Mouse (Mus musculus): ENCODE data around the gene Gys1. TPM values are rescaled to one million over a fixed set of nuclear protein-coding genes. Genes with fewer than 3 reads are reported as not detected.

Gene Gys1
- polyA plus RNA-seq, 1 experiment from 2014 or later: 46.7 TPM

DNA sequence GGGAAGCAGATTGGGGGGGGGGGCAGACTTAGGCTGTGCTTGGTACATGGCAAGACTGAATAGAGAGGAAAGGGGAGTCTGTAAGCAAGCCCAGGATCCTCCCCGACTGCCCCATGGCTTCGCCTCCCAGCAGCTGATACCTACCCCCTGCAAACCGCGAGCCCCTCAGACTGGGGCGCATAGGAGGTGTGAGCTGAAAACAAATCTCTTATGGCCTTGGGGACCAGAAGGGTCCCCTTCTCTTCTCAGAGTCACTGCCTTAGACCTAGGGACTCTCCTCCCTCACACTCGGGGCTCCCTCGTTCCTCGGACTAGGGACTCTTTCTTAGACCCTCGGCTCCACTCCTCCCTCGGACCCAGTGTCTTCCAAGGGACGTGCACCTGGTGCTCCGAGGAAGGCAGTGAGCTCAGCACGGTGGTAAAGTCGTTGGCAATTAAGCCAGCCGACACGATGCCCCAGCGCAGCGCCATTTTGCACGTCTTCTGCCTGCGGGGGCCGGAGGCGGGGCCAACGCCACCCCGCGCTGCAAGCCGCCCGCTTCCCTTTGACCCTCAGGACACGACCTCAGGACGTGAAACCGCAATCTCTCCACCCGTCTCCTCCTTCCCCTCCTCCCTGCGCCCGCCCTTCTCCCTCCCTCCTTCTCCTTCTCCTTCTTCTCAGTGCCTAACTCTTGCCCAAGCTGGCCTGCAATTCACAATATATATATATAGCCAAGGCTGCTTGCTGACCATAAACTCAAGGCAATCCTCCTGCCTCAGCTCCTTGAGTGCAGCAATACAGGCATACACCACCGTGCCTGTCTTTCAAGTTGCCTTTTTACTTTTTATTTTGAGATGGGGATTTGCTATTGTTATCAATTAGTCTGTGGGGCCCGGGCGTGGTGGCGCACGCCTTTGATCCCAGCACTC, 53.9 kb downstream of the Gys1 start, which contains the start of gene Dhdh:
Gene Dhdh (minus strand): TSS at position 513 of the 912 bp plus-strand sequence.
- no peaks in the 10 kb centered on the region for H3K27me3 ChIP-seq
- H3K27ac ChIP-seq: peak within 1 kb of the TSS; percentile 57; the same call in 1 of the 2 replicates
- H3K4me2 ChIP-seq: peak within 1 kb of the TSS; percentile 82
- H3K4me3 ChIP-seq: peak within 1 kb of the TSS; percentile 50
- ATAC-seq (ENCODE audit: borderline replicate concordance, extremely low read depth, low FRiP score, low TSS enrichment): peak; percentile 51; the same call in 1 of the 2 replicates
- H3K4me1 ChIP-seq: peaks cover 14% of the 10 kb centered on the region; the same call in 1 of the 2 replicates
- no peaks in the 10 kb centered on the region for H3K9me3 ChIP-seq
- 10% methylated on average over 38 of the region's 38 CpGs for WGBS
- H3K9ac ChIP-seq: peak within 1 kb of the TSS; percentile 52
- H3K36me3 ChIP-seq: peaks cover 11% of the 10 kb centered on the region

DNA sequence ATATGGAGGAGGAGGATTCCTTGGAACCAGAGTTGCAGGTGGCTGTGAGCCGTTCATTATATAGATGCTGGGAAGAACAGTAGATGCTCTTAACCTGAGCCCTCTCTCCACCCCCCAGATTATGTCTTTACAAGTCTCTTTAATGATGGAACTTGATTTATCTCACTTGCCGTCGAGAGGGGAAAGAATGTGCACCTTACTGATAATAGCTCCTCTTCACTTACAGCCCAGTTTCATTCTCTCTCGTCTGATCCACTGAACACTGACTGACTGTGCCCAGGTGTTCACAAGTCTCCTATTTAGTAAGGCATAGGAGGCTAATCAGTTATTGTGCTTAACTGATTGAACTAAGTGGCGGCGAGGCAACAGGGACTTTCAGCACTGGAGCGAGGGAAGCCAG, 54.9 kb downstream of the Gys1 start:
- WGBS: 68% methylated on average over 7 of the region's 7 CpGs

DNA sequence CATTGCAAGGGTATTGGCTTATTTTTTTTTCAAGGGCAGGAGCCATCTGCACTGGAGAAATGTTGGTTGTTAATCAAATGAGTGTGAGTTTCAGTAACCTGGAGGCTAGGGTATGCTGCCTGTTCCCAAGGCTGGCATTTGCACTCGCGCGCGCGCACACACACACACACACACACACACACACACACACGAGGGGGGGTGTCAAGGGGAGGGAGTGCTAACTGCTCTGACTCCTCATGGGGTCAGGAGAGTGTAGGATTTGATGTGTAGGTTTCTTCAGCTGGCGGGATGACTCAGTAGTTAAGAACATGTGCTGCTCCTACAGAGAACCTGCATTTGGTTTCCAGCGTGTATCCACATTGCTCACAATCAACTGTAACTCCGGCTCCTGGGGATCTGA, 56.2 kb downstream of the Gys1 start:
- ATAC-seq (ENCODE audit: borderline replicate concordance, extremely low read depth, low FRiP score, low TSS enrichment): no peak
- Histone ChIP-seq H3K27me3 (no peaks in the 10 kb centered on the region), H3K27ac (no peak overlapping the region), H3K4me2 (no peak overlapping the region), H3K4me1 (peaks cover 14% of the 10 kb centered on the region; the same call in 1 of the 2 replicates), H3K9ac (no peak overlapping the region), H3K36me3 (peaks cover 33% of the 10 kb centered on the region), H3K4me3 (no peak overlapping the region), H3K9me3 (no peaks in the 10 kb centered on the region)
- WGBS: 44% methylated on average over 9 of the region's 9 CpGs

More for the DNA sequence above, 54.9 kb downstream of the Gys1 start:
- Histone ChIP-seq H3K27me3 (no peaks in the 10 kb centered on the region), H3K4me3 (no peak overlapping the region), H3K36me3 (peaks cover 22% of the 10 kb centered on the region), H3K9ac (no peak overlapping the region), H3K4me1 (peaks cover 14% of the 10 kb centered on the region; the same call in 1 of the 2 replicates), H3K9me3 (no peaks in the 10 kb centered on the region), H3K27ac (no peak overlapping the region), H3K4me2 (no peak overlapping the region)
- ATAC-seq (ENCODE audit: borderline replicate concordance, extremely low read depth, low FRiP score, low TSS enrichment): no peak

DNA sequence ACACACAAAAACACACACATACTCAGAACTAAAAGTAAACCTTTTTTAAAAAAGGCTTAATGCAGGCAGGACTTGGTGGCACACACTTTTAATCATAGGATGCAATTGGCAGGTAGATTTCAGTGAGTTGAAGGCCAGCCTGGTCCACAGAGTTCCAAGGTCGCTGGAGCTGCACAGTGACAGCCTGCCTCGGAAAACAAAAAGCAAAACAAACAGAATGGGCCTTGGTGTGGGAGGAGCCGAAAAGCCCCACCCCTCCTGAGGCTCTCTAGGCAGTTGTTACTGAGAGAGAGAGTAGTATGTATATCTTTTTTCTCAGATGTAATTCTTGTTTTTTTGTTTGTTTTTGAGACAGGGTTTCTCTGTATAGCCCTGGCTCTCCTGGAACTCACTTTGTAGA, 56.6 kb downstream of the Gys1 start:
- no peak overlapping the region for H3K4me2 ChIP-seq
- ATAC-seq (ENCODE audit: borderline replicate concordance, extremely low read depth, low FRiP score, low TSS enrichment): no peak
- H3K4me1 ChIP-seq: peaks cover 14% of the 10 kb centered on the region; the same call in 1 of the 2 replicates
- 13% methylated on average over 3 of the region's 3 CpGs for WGBS
- H3K27me3 ChIP-seq: no peaks in the 10 kb centered on the region
- H3K36me3 ChIP-seq: peaks cover 37% of the 10 kb centered on the region
- no peaks in the 10 kb centered on the region for H3K9me3 ChIP-seq
- no peak overlapping the region for H3K4me3 ChIP-seq
- H3K27ac ChIP-seq: no peak overlapping the region
- no peak overlapping the region for H3K9ac ChIP-seq

DNA sequence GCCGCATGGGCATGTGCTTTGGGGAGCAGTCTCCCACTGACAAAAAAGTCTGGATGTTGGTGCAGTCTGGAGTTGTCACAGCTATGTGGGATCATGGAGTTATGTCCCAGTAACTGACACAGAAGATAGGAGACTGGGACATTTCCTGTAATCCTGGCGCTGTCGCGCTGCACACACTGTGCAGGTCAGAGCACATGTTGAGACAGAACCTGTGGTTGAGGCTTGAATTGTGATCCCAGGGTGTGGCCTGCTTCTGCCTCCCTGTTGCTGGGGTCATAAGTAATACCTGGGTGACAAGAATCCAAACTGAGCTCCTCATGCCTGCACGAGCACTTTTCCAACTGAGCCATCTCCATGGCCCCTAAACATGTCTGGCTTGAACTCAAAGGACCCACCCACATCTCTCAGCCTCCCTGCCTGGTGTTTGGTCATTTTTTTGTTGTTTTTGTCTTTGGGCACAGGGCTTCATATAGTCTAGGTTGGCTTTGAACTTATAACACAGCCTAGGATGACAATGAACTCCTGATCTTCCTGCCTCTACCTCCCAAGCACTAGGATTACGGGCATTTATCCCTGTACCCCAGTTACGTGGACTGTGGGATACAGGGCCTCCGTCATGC, 57.7 kb downstream of the Gys1 start:
- peaks cover 45% of the 10 kb centered on the region for H3K36me3 ChIP-seq
- H3K9ac ChIP-seq: no peak overlapping the region
- ATAC-seq (ENCODE audit: borderline replicate concordance, extremely low read depth, low FRiP score, low TSS enrichment): no peak
- peaks cover 14% of the 10 kb centered on the region; the same call in 1 of the 2 replicates for H3K4me1 ChIP-seq
- WGBS: 93% methylated on average over 8 of the region's 8 CpGs
- H3K9me3 ChIP-seq: no peaks in the 10 kb centered on the region
- H3K27ac ChIP-seq: no peak overlapping the region
- H3K4me3 ChIP-seq: no peak overlapping the region
- H3K4me2 ChIP-seq: no peak overlapping the region
- H3K27me3 ChIP-seq: no peaks in the 10 kb centered on the region

DNA sequence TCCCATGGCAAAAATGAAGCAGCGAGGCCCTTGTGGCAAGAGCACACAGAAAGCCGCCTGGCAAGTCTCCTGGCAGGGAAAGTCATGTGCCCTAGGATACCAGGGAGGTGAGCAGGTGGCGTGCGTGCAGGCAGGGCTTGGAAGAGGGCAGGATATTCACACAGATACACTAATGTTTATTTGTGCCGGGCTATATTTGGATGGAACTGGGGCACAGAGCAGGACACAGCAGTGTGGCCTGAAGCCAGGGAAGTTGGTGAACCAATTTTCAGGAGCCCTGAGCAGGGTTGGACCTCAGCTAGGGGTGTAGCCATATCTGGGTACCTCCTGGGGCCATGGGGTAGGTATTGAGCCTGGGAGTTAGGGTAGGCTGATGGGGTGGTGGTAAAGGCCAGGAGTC, 58.3 kb downstream of the Gys1 start:
- 84% methylated on average over 5 of the region's 5 CpGs for WGBS
- no peak for ATAC-seq (ENCODE audit: borderline replicate concordance, extremely low read depth, low FRiP score, low TSS enrichment)
- H3K4me3 ChIP-seq: no peak overlapping the region
- H3K27ac ChIP-seq: no peak overlapping the region
- H3K9ac ChIP-seq: no peak overlapping the region
- peaks cover 14% of the 10 kb centered on the region; the same call in 1 of the 2 replicates for H3K4me1 ChIP-seq
- H3K36me3 ChIP-seq: peaks cover 51% of the 10 kb centered on the region
- H3K4me2 ChIP-seq: no peak overlapping the region
- no peaks in the 10 kb centered on the region for H3K27me3 ChIP-seq
- H3K9me3 ChIP-seq: no peaks in the 10 kb centered on the region

DNA sequence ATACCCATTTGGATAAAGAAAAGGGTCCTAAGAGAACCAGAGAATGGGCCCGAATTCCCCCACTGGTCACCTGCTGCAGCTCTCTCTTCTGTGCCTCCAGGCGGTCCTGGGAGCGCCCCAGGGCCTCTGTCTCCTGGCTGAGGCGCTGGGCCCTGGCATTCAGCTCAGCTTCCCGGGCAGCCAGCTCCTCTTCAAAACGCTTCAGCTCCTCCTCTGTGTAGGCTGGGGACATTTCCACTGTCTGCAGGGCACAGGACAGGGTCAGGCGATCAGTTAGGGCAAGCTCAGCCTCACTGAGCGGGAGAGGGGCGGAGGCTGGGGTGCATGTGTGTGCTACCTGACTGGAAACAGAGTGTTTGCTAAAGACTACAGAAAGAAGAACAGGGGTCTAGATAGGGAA, 59.9 kb downstream of the Gys1 start:
- Histone ChIP-seq H3K27ac (no peak overlapping the region), H3K36me3 (peaks cover 67% of the 10 kb centered on the region), H3K9me3 (no peaks in the 10 kb centered on the region), H3K27me3 (no peaks in the 10 kb centered on the region), H3K4me3 (no peak overlapping the region), H3K4me1 (0 out of 2 replicates have a peak, but pooled peaks cover 10% of the 10 kb centered on the region), H3K9ac (no peak overlapping the region), H3K4me2 (no peak overlapping the region)
- ATAC-seq (ENCODE audit: borderline replicate concordance, extremely low read depth, low FRiP score, low TSS enrichment): no peak
- WGBS: 85% methylated on average over 9 of the region's 9 CpGs

DNA sequence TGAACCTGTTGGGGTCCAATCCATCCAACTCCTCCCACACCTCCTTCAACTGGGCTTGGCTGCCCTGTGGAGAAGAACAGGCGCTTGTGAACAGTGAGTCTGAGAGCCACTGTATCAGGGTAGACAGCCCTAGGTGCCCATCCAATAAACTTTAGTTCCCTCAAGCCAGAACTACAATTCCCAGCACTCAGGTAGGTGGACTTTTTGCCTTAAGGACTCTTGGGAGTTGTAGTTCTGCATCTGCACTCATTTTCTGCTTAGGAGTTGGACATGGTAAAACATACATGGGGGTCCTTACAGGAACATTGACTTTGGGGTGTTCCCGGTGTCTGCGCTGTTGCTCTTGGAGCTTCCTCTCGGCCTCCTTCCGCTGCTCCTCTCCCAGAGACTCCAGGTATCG, 63.8 kb downstream of the Gys1 start:
- no peak for ATAC-seq (ENCODE audit: borderline replicate concordance, extremely low read depth, low FRiP score, low TSS enrichment)
- H3K9ac ChIP-seq: no peak overlapping the region

More for the DNA sequence above, 63.8 kb downstream of the Gys1 start:
- no peaks in the 10 kb centered on the region for H3K27me3 ChIP-seq
- H3K4me2 ChIP-seq: no peak overlapping the region
- H3K4me1 ChIP-seq: no peaks in the 10 kb centered on the region
- H3K27ac ChIP-seq: no peak overlapping the region
- WGBS: 94% methylated on average over 6 of the region's 6 CpGs
- peaks cover 83% of the 10 kb centered on the region for H3K36me3 ChIP-seq
- H3K9me3 ChIP-seq: no peaks in the 10 kb centered on the region
- H3K4me3 ChIP-seq: no peak overlapping the region

Small RNAs within 50 kb of the gene (microRNA-seq; reads per million reads assigned to microRNA genes)
- not detected for gene Gm22133

Other genes with a start within 250 kb of the Gys1 start
- 0.75 and 1.1 TPM in 2 replicates for gene Ccdc155, start 230.0 kb upstream of the Gys1 start, polyA plus RNA-seq (2015; fragmentation: Nextera tagmentation; extraction: Ambion mirVana)
- gene Dkkl1, start 222.7 kb upstream of the Gys1 start, polyA plus RNA-seq (2015; fragmentation: Nextera tagmentation; extraction: Ambion mirVana): 0.54 and 1.1 TPM in 2 replicates
- gene Tead2, start 219.1 kb upstream of the Gys1 start, polyA plus RNA-seq (2015; fragmentation: Nextera tagmentation; extraction: Ambion mirVana): 180 and 183 TPM in 2 replicates
- 3.1 and 3.8 TPM in 2 replicates for gene Cd37, start 195.7 kb upstream of the Gys1 start, polyA plus RNA-seq (2015; fragmentation: Nextera tagmentation; extraction: Ambion mirVana)
- 0.16 TPM in 1 of 2 replicates, not detected in the other for gene Slc6a16, start 193.8 kb upstream of the Gys1 start, polyA plus RNA-seq (2015; fragmentation: Nextera tagmentation; extraction: Ambion mirVana)
- gene Slc6a21, start 157.3 kb upstream of the Gys1 start, polyA plus RNA-seq (2015; fragmentation: Nextera tagmentation; extraction: Ambion mirVana): 0.09 TPM in 1 of 2 replicates, not detected in the other
- 19.1 and 20.0 TPM in 2 replicates for gene Trpm4, start 101.1 kb upstream of the Gys1 start, polyA plus RNA-seq (2015; fragmentation: Nextera tagmentation; extraction: Ambion mirVana)
- gene Hrc, start 99.6 kb upstream of the Gys1 start, polyA plus RNA-seq (2015; fragmentation: Nextera tagmentation; extraction: Ambion mirVana): 1.7 and 2.3 TPM in 2 replicates
- gene Ppfia3, start 67.8 kb upstream of the Gys1 start, polyA plus RNA-seq (2015; fragmentation: Nextera tagmentation; extraction: Ambion mirVana): 3.1 TPM in 2 replicates
- 0.60 and 0.92 TPM in 2 replicates for gene Lin7b, start 64.3 kb upstream of the Gys1 start, polyA plus RNA-seq (2015; fragmentation: Nextera tagmentation; extraction: Ambion mirVana)
- gene Snrnp70, start 39.1 kb upstream of the Gys1 start, polyA plus RNA-seq (2015; fragmentation: Nextera tagmentation; extraction: Ambion mirVana): 224 and 229 TPM in 2 replicates
- not detected in 2 replicates for gene Kcna7, start 29.2 kb upstream of the Gys1 start, polyA plus RNA-seq (2015; fragmentation: Nextera tagmentation; extraction: Ambion mirVana)
- gene Ntf5, start 21.1 kb upstream of the Gys1 start, polyA plus RNA-seq (2015; fragmentation: Nextera tagmentation; extraction: Ambion mirVana): 3.5 TPM in 2 replicates
- gene Lhb, start 14.0 kb upstream of the Gys1 start, polyA plus RNA-seq (2015; fragmentation: Nextera tagmentation; extraction: Ambion mirVana): 0.25 and 0.70 TPM in 2 replicates
- 161 and 173 TPM in 2 replicates for gene Ruvbl2, start 3.3 kb downstream of the Gys1 start, polyA plus RNA-seq (2015; fragmentation: Nextera tagmentation; extraction: Ambion mirVana)
- 5,197 and 5,279 TPM in 2 replicates for gene Ftl1, start 25.0 kb downstream of the Gys1 start, polyA plus RNA-seq (2015; fragmentation: Nextera tagmentation; extraction: Ambion mirVana)
- gene Bax, start 32.1 kb downstream of the Gys1 start, polyA plus RNA-seq (2015; fragmentation: Nextera tagmentation; extraction: Ambion mirVana): 161 and 176 TPM in 2 replicates
- gene Tulp2, start 47.0 kb downstream of the Gys1 start, polyA plus RNA-seq (2015; fragmentation: Nextera tagmentation; extraction: Ambion mirVana): 0.33 and 0.74 TPM in 2 replicates
- gene Gm45808, start 52.0 kb downstream of the Gys1 start, polyA plus RNA-seq (2015; fragmentation: Nextera tagmentation; extraction: Ambion mirVana): not detected in 2 replicates
- 2.8 and 3.4 TPM in 2 replicates for gene Dhdh, start 54.0 kb downstream of the Gys1 start, polyA plus RNA-seq (2015; fragmentation: Nextera tagmentation; extraction: Ambion mirVana)
- gene Nucb1, start 75.6 kb downstream of the Gys1 start, polyA plus RNA-seq (2015; fragmentation: Nextera tagmentation; extraction: Ambion mirVana): 230 and 238 TPM in 2 replicates
- gene Ppp1r15a, start 91.4 kb downstream of the Gys1 start, polyA plus RNA-seq (2015; fragmentation: Nextera tagmentation; extraction: Ambion mirVana): 21.9 and 22.9 TPM in 2 replicates
- gene Plekha4, start 91.5 kb downstream of the Gys1 start, polyA plus RNA-seq (2015; fragmentation: Nextera tagmentation; extraction: Ambion mirVana): 2.2 and 3.3 TPM in 2 replicates
- gene Hsd17b14, start 120.0 kb downstream of the Gys1 start, polyA plus RNA-seq (2015; fragmentation: Nextera tagmentation; extraction: Ambion mirVana): 1.5 and 1.7 TPM in 2 replicates
- 57.7 and 62.5 TPM in 2 replicates for gene Bcat2, start 135.3 kb downstream of the Gys1 start, polyA plus RNA-seq (2015; fragmentation: Nextera tagmentation; extraction: Ambion mirVana)
- gene Fgf21, start 180.6 kb downstream of the Gys1 start, polyA plus RNA-seq (2015; fragmentation: Nextera tagmentation; extraction: Ambion mirVana): 0.42 TPM in 1 of 2 replicates, not detected in the other
- gene Fut1, start 182.4 kb downstream of the Gys1 start, polyA plus RNA-seq (2015; fragmentation: Nextera tagmentation; extraction: Ambion mirVana): 0.47 and 0.49 TPM in 2 replicates
- gene Izumo1, start 187.0 kb downstream of the Gys1 start, polyA plus RNA-seq (2015; fragmentation: Nextera tagmentation; extraction: Ambion mirVana): 0.15 and 0.29 TPM in 2 replicates
- 32.4 and 33.3 TPM in 2 replicates for gene Rasip1, start 192.6 kb downstream of the Gys1 start, polyA plus RNA-seq (2015; fragmentation: Nextera tagmentation; extraction: Ambion mirVana)
- 7.7 and 9.5 TPM in 2 replicates for gene Mamstr, start 205.1 kb downstream of the Gys1 start, polyA plus RNA-seq (2015; fragmentation: Nextera tagmentation; extraction: Ambion mirVana)
- 0.57 and 0.69 TPM in 2 replicates for gene Fut2, start 231.6 kb downstream of the Gys1 start, polyA plus RNA-seq (2015; fragmentation: Nextera tagmentation; extraction: Ambion mirVana)
- 0.52 and 0.69 TPM in 2 replicates for gene Ntn5, start 249.2 kb downstream of the Gys1 start, polyA plus RNA-seq (2015; fragmentation: Nextera tagmentation; extraction: Ambion mirVana)